Mouse (Mus musculus) kidney, postnatal 0 days (tissue): Measurements from ENCODE around the gene Gm49361. TPM values are rescaled to one million over a fixed set of nuclear protein-coding genes. Genes with fewer than 3 reads are reported as not detected.

ENCODE experiments used
- ATAC-seq: fragments of 200-750 bp; cut with Nextera tagmentation; replicated peaks from 2 replicates; pipeline ENCODE4 v1.8.0; 2017; ENCODE audit warnings: low read depth, moderate number of reproducible peaks, moderate TSS enrichment, moderate library complexity; ENCODE audit not compliant: low FRiP score
- DNase-seq: peaks from one replicate; pipeline ENCODE4 v3.0.0-alpha.2; 2016; ENCODE audit warnings: low spot score
- H3K27ac ChIP-seq: fragments of 300-500 bp; sonication (generic); 2 replicates; pipeline ENCODE4 v1.5.1; 2014; ENCODE audit warnings: mild to moderate bottlenecking
- H3K27me3 ChIP-seq: fragments of 300-500 bp; sonication (generic); 2 replicates; pipeline ENCODE4 v1.6.1; 2014; ENCODE audit warnings: low read length, mixed read lengths; ENCODE audit not compliant: insufficient read depth
- H3K36me3 ChIP-seq: fragments of 300-500 bp; sonication (generic); 2 replicates; pipeline ENCODE4 v1.6.1; 2014; ENCODE audit warnings: low read length, mixed read lengths; ENCODE audit not compliant: insufficient read depth
- H3K4me1 ChIP-seq: fragments of 300-500 bp; sonication (generic); replicated peaks from 2 replicates; pipeline ENCODE4 v1.6.1; 2014; ENCODE audit warnings: antibody characterized with exemption, low read length, mixed read lengths; ENCODE audit not compliant: insufficient read depth
- H3K4me2 ChIP-seq: fragments of 300-500 bp; sonication (generic); 2 replicates; pipeline ENCODE4 v1.6.1; 2014; ENCODE audit warnings: mild to moderate bottlenecking, low read length, moderate library complexity, mixed read lengths
- H3K4me3 ChIP-seq: fragments of 300-500 bp; sonication (generic); replicated peaks from 2 replicates; pipeline ENCODE4 v1.5.1; 2014; ENCODE audit warnings: low read depth, low read length
- H3K9ac ChIP-seq: fragments of 300-500 bp; sonication (generic); 2 replicates; pipeline ENCODE4 v1.6.1; 2014; ENCODE audit warnings: low read depth, low read length
- H3K9me3 ChIP-seq: fragments of 300-500 bp; sonication (generic); replicated peaks from 2 replicates; pipeline ENCODE4 v1.6.1; 2016; ENCODE audit warnings: low read length, inconsistent platforms, mixed read lengths
- CTCF ChIP-seq: IDR thresholded peaks from 2 replicates; pipeline ENCODE4 v1.5.1; 2016; ENCODE audit warnings: antibody characterized with exemption, low read depth, mild to moderate bottlenecking, moderate library complexity
- WGBS: fragments of 180-500 bp; shearing (Covaris S2); extraction: QIAGEN DNeasy Blood & Tissue Kit; methylation state at CpG from one replicate; pipeline ENCODE4 v1.1.7; 2014; 5-methylcytosine and 5-hydroxymethylcytosine counted together
- polyA plus RNA-seq: library from polyadenylated mRNA; unstranded; fragments of >200 nt; fragmentation: Nextera tagmentation; extraction: Ambion mirVana; gene quantifications from 2 replicates; pipeline ENCODE4 v1.2.1, GENCODE M21; 2015

The Gm49361 gene
- polyA plus RNA-seq, 1 experiment from 2014 or later = not detected

- no peak for ATAC-seq
- peak; percentile 73 for DNase-seq
- H3K4me2 ChIP-seq = no peak overlapping the region; the same call in 1 of the 2 replicates
- H3K27me3 ChIP-seq = no peaks in the 10 kb centered on the region
- H3K27ac ChIP-seq = peak overlapping the region; percentile 85
- TF ChIP-seq CTCF = no peak
- peaks cover 19% of the 10 kb centered on the region for H3K36me3 ChIP-seq
- WGBS = 44% methylated on average over 18 of the region's 18 CpGs
- H3K9me3 ChIP-seq = no peaks in the 10 kb centered on the region
- H3K4me1 ChIP-seq = peaks cover 21% of the 10 kb centered on the region
- peak overlapping the region; percentile 44; the same call in 1 of the 2 replicates for H3K9ac ChIP-seq
- no peak overlapping the region for H3K4me3 ChIP-seq
Measured at GRCm38 (mm10) chr14:57707100-57707893, 38.6 kb downstream of the Gm49361 start.

- ATAC-seq = no peak
- no peak for TF ChIP-seq CTCF
- H3K27ac ChIP-seq = peak overlapping the region; percentile 85
Measured at GRCm38 (mm10) chr14:57706760-57707099, 39.2 kb downstream of the Gm49361 start.

GRCm38 (mm10) chr14:57705759-57706158 lies 40.1 kb downstream of the Gm49361 start:
- 77% methylated on average over 4 of the region's 4 CpGs for WGBS
- no peak for DNase-seq
- H3K27ac ChIP-seq = no peak overlapping the region
- peaks cover 21% of the 10 kb centered on the region; the same call in 1 of the 2 replicates for H3K4me1 ChIP-seq
- H3K36me3 ChIP-seq = peaks cover 28% of the 10 kb centered on the region
- H3K9ac ChIP-seq = no peak overlapping the region
- H3K4me3 ChIP-seq = no peak overlapping the region
- no peaks in the 10 kb centered on the region for H3K9me3 ChIP-seq
- TF ChIP-seq CTCF = no peak
- H3K27me3 ChIP-seq = no peaks in the 10 kb centered on the region
- ATAC-seq = no peak
- H3K4me2 ChIP-seq = no peak overlapping the region

More at GRCm38 (mm10) chr14:57706760-57707099, 39.2 kb downstream of the Gm49361 start:
- H3K4me2 ChIP-seq = no peak overlapping the region
- 73% methylated on average over 4 of the region's 4 CpGs for WGBS
- H3K9ac ChIP-seq = no peak overlapping the region
- no peak for DNase-seq
- H3K36me3 ChIP-seq = peaks cover 24% of the 10 kb centered on the region
- peaks cover 21% of the 10 kb centered on the region for H3K4me1 ChIP-seq
- no peaks in the 10 kb centered on the region for H3K27me3 ChIP-seq
- H3K4me3 ChIP-seq = no peak overlapping the region
- no peaks in the 10 kb centered on the region for H3K9me3 ChIP-seq

GRCm38 (mm10) chr14:57705075-57705474 lies 40.8 kb downstream of the Gm49361 start:
- 84% methylated on average over 4 of the region's 4 CpGs for WGBS
- H3K27ac ChIP-seq = no peak overlapping the region
- peaks cover 21% of the 10 kb centered on the region; the same call in 1 of the 2 replicates for H3K4me1 ChIP-seq
- H3K9ac ChIP-seq = no peak overlapping the region
- no peaks in the 10 kb centered on the region for H3K9me3 ChIP-seq
- DNase-seq (no peak), ATAC-seq (no peak)
- no peak for TF ChIP-seq CTCF
- no peaks in the 10 kb centered on the region for H3K27me3 ChIP-seq
- no peak overlapping the region for H3K4me3 ChIP-seq
- no peak overlapping the region for H3K4me2 ChIP-seq
- H3K36me3 ChIP-seq = peaks cover 34% of the 10 kb centered on the region

GRCm38 (mm10) chr14:57701915-57702477 lies 43.9 kb downstream of the Gm49361 start:
- Histone ChIP-seq H3K27ac (no peak overlapping the region), H3K9ac (no peak overlapping the region), H3K36me3 (peaks cover 56% of the 10 kb centered on the region), H3K4me2 (no peak overlapping the region), H3K9me3 (no peaks in the 10 kb centered on the region), H3K4me1 (peaks cover 6% of the 10 kb centered on the region; the same call in 1 of the 2 replicates), H3K4me3 (no peak overlapping the region), H3K27me3 (no peaks in the 10 kb centered on the region)
- 71% methylated on average over 12 of the region's 12 CpGs for WGBS
- DNase-seq = no peak
- no peak for ATAC-seq
- no peak for TF ChIP-seq CTCF

GRCm38 (mm10) chr14:57699461-57699970 lies 46.4 kb downstream of the Gm49361 start:
- H3K4me1 ChIP-seq = no peaks in the 10 kb centered on the region
- no peak for TF ChIP-seq CTCF
- no peak overlapping the region for H3K27ac ChIP-seq
- peaks cover 67% of the 10 kb centered on the region for H3K36me3 ChIP-seq
- no peak overlapping the region for H3K9ac ChIP-seq
- H3K4me2 ChIP-seq = no peak overlapping the region
- H3K4me3 ChIP-seq = no peak overlapping the region
- DNase-seq (no peak), ATAC-seq (no peak)
- no peaks in the 10 kb centered on the region for H3K9me3 ChIP-seq
- no peaks in the 10 kb centered on the region for H3K27me3 ChIP-seq
- 96% methylated on average over 33 of the region's 33 CpGs for WGBS
